Mouse (Mus musculus) layer of hippocampus, adult 9-11 months (tissue): ENCODE data around the gene Muc5ac.
A peak's percentile ranks its signal among the peaks of the same experiment; 100 is the strongest.
"Not testable (repeated sequence)": the region's sequence is repeated elsewhere in the genome, so short reads cannot be mapped to it uniquely, and the experiment has no call there.

Source experiments
- DNase-seq: peaks from one replicate; pipeline ENCODE4 v3.0.0; 2022

The Muc5ac gene

DNA sequence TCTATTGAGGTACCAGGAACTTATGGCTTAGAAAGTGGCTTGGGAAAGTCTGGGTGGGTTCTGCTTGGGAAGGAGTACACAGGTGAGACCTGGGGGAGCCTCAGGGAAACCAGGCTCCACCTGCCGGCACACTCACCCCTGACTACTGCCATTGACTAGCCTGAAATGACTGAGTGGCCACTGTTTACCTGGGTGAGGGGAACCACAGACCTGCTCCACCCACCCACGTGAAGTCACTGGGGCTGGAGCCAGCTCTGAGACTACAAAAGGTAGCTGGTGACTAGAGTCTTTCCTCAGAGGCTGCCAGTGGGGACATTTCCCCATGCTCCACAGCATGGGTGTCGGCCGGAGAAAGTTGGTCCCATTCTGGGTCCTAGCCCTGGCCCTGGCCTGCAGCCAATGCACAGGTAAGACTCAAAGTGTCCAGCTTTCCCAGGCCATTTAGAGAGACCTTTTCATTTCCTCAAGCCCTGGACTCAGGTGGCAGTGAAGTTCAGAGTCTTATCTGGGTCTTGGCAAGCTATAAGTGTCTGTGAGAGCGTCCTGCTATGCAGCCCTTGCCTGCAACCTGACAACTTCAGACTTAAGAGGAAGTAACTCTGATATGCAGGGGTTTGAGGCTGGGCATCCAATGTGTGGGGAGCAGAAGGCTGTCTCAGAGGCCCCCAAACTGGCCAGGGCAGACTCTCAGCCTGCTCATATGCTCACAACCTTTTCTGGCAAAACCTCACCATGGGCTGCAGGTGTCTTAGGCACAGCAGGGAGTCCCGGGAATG, at the start of gene Muc5ac:
Muc5ac (plus strand) TSS at position 296 of the 776 bp plus-strand sequence.
- DNase-seq, result no peak

DNA sequence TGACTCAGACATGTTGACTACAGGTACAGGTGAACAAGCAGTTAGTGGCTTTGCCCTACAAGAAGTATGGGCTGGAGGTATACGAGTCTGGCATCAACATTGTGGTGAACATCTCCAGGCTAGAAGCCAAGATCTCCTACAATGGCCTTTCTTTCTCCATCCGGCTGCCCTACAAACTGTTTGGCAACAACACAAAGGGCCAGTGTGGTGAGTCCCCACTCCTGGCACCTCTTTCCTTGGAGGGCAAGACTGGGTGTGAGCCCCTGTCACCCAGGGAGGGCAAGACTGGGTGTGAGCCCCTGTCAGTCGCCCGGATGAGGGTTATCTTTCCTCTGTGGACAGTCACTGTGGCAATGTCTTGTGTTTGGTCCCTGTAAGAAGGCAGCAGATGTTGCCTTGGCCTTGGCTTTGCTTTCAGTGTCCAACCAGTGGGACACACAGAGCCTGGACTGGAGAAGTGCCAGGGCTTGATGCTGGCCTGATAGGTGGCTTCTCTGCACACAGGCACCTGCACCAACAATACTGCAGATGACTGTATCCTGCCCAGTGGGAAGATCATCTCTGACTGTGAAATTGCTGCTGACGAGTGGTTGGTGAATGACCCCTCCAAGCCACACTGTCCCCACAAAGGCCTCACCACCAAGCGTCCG, 41.2 kb upstream of the Muc5ac start:
- DNase-seq, result peak; percentile 35

DNA sequence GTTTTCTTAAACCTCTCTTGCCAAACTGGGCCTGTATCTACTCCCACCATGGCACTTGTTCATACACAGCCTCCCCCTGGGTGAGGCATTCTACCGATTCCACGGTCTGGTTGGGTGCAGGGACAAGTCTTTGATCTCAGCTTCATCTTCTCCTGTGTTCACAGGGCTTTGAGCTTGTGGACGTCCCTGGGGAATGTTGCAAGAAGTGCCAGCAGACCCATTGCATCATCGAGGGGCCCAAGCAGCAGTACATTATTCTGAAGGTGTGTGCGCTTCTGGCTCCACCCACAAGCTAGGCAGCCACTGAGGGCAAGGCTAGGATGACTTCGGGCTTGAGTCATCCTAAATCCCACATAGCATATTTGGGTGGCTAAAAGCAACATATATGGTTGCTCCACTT, 36.3 kb upstream of the Muc5ac start:
- no peak for DNase-seq

DNA sequence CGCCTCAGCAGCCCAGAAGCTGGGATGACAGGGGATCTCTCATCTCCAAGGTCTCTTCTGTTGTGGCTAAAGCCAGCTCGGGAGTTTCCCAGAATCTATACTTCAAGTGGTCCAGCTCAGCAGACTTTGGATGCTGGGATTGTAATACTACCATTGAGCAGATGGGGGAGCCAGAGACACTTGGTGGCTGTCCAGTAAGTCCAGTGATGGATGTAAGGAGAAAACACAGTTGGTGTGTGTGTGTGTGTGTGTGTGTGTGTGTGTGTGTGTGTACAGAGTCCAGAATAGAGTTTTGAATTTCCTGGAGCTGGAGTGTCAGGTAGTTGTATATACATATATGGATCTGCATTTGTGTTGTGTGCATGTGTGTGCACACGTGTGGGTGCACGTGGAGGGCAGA, 32.9 kb upstream of the Muc5ac start:
- DNase-seq, result peak; percentile 76

DNA sequence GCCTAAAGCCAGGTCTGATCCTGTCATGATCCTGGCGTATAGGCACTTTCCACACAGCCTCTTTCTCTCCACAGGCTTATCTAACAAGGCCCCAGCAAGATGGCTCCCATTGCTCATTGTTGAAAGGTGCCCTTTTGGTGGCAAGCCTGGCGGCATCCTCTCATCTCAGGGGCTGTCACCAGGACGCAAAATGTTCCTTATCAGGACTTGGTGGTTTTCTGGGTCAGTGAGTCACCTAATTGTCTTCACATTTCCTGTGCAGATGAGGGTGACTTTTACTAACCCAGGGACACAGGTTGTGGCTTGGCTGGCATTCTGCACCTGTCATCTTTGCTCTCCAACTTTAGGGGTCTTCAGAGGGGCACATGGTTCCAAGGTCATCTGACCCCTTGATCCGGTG, 30.5 kb upstream of the Muc5ac start:
- no peak for DNase-seq

DNA sequence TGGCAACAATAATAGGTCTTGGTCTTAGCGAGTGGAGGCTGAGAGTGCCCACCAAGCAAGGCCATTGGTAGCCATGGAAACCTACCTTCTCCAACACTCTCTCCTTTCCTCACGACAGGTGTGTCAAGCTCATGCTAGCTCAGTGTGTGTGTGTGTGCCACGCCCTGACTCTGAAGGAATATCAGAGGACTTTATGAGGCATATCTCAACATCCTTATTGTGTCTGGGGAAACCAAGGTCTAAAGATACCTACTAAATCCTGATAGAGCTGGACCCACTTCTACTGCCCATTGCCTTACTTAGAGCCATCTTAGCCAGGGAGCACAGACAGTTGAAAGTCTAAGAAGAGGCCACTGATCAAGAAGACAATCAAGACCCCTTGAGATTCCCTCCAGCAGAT, 18.3 kb upstream of the Muc5ac start:
- no peak for DNase-seq

DNA sequence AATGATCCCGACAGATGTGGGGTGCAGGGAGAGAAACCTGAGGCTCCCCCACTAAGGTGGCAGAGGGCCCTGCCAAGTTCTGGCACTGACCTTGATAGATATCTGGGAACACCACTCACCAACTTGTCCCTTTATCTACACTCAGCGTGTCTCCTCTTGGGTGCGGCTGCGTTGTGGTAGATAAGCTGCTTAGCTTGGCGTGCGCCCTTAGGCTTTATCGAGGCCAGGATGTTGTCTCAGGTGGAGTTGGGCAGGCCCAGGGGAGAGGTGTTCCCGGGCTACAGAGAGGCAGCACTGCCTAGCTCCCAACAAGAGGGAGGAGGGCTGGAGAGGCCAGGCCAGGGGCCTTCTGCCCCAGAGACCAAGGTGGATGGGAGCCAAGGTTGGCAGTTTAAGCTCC, 17.8 kb upstream of the Muc5ac start:
- no peak for DNase-seq

DNA sequence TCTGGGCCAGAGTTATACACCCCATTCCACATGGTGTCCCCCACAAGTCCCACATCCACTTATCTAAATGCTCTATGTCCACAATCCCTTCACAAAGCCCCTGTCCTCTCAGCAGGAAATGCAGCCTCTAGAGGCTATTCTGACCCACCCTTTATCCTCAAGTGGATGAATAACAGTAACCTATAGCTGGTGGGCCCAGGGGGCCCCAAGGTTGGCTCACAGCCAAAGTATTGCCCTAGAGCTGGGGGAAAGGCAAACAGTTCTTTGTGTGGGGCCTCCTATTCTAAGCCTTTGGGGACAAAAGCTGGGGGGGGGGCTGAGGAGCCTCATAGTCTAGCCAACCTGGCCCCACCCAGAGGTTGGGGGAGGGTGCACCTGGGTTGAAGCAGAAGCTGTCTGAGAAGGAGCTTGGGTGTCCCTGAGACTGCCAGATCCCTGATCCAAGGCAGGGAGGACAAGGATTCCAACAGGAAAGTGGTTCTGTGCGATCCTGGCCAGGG, 16.7 kb upstream of the Muc5ac start:
- DNase-seq, result no peak

DNA sequence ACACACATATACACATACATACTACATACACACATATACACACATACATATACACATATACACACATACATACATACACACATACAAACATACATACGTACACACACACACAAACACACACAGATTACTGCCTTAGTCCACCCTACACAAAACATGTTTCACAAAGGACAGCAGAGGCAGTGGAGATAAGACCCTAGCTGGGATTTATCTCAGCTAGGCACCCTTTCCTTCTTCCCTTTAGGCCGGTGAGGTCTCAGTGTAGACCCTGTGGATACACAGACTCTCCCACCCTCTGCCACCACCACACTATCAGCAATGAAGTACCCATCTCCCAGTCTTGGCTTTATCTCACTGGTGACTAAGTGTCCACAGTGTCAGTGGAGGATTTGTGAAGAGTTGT, 13.9 kb upstream of the Muc5ac start:
- no peak for DNase-seq

DNA sequence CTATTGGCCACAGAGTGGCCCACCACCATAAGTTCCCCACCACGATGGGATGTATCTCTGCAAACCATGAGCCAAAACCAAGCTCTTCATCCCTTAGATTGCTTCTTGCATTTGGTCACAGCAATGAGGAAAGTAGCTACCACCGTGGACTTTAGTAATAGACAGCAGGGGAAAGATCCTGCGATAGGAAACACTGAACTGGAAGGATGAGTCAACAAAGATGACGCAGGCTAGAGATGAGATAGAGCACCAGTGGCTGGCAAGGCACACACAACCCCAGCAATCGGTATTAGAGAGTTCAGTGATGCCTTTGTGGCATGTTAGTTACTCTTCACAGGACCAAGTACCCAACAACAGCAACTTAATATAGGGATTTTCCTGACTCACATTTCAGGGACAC, 12.6 kb upstream of the Muc5ac start:
- DNase-seq, result no peak

DNA sequence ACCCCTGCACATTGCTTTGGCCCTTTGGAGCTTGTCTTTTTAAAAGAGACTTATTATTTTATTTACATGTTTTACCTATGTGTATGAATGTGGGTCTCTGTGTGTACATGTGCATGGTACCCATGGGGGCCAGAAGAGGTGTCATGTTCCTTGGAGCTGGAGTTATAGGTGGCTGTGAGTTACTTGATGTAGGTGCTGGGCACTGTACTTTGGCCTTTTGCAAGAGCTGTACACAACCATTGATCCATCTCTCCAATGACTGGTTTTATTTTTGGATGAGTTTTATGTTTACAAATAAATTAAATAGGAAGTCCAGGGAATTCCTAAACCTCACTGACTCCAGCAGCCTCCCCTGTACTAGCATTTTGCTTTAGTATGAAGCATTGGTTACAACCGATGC, 5.5 kb downstream of the Muc5ac start:
- DNase-seq, result no peak

DNA sequence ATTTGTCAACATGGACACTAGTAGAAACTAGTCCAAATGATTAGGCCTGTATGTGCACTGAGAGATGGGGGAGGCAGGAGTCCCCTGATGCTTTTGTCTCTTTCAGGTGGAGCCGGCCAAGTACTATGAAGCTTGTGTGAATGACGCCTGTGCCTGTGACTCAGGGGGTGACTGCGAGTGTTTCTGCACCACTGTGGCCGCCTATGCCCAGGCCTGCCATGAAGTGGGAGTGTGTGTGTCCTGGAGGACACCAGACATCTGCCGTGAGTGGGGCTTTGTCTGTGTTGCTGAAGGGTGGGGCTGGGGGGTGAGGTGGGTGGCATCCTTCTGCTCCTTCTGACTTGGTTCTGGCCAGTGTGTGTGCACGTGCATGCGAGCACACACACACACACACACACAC, 14.4 kb downstream of the Muc5ac start:
- no peak for DNase-seq

DNA sequence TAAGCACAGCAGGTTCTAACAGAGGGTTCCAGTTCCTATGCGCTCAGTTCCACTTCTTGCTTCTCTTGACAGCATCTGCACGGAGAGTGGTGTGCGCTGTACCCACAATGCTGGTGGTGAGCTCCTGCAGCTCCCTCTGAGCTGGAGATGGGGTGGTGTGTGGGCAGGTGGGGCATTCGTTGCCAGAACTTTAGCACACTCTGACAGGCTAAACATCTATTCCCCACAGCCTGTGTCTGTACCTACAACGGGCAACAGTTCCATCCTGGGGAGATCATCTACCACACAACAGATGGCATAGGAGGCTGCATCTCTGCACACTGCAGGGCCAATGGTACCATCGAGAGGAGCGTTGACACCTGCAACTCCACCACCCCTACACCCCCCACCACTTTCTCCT, 16.6 kb downstream of the Muc5ac start:
- DNase-seq, result peak; percentile 87

DNA sequence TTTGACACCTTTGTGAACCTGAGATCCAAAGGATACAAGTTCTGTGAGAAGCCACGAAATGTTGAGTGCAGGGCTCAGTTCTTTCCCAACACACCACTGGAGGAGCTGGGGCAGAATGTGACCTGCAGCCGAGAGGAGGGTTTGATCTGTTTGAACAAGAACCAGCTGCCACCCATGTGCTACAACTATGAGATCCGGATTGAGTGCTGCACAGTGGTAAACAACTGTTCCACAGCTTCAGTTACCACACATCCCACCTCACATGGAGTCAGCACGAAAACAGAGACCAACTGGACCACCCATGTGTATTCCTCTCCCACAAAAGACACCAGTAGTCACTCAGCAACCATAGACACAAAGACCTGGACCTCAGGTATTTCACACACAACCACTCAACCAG, 19.1 kb downstream of the Muc5ac start:
- not testable (repeated sequence) for DNase-seq

DNA sequence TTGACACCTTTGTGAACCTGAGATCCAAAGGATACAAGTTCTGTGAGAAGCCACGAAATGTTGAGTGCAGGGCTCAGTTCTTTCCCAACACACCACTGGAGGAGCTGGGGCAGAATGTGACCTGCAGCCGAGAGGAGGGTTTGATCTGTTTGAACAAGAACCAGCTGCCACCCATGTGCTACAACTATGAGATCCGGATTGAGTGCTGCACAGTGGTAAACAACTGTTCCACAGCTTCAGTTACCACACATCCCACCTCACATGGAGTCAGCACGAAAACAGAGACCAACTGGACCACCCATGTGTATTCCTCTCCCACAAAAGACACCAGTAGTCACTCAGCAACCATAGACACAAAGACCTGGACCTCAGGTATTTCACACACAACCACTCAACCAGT, 21.2 kb downstream of the Muc5ac start:
- DNase-seq, result not testable (repeated sequence)

DNA sequence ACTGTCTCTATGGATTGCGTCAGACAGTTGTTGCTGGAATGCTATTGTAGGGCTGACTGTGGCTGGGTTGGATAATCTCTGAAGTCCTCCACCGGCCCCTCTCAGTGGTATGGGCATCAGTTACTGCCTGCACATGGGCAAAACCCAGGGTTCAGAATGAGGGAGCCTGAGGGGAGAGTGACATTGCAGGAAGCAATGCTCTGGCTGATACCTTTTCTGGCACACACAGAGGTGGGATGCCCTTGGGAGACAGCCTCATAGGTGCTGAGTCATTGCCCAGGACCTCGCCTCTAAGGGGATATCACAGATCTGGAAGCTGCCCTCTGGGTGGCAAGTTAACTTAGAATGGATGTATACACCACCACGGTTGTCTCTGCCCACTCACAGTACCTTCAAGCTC, 24.5 kb downstream of the Muc5ac start:
- DNase-seq, result no peak

DNA sequence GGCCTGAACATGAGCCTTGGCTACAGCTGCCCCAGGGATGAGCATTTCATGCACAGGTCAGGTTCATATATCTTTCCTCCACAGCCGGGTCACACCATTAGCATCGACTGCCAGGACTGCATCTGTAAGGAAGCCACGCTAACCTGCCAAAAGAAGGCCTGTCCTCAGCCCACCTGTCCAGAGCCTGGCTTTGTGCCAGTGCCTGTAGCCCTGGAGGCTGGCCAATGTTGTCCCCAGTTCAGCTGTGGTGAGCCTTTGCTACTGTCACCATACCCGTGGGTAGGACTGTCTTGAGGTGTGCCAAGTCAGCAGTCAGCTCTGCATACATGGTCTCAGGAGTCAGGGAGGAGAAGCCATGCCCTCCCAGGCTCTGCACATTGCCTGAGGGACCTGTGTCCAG, 26.6 kb downstream of the Muc5ac start:
- no peak for DNase-seq

DNA sequence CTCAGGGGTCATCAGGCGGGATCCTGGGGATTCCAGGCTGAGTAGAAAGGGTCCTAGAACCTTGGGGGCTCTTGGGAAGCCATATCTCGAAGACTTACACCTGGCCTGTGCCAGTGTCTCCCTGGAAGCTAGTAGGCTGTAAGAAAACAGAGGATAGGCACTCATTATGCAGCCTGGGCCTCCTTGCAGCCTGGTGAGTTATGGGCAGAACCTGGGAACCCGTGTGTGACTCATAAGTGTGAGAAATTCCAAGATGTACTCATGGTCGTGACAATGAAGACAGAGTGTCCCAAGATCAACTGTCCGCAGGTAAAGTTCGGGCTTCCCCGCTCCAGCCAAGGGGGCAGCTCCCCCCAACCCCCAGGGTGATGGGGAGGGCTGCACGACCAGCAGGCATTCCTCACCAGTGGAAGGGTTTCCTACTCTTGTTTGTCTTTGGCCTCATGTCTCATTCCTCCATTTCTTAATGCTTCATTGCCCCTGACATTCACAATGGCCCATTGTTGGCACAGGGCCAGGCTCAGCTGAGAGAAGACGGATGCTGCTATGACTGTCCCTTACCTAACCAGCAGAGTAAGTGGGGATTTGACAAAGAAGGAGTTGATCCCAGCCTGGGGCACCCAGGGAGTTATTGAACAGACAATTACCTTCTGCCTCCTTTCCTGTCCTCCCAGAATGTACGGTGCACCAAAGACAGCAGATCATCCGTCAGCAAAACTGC, 28.7 kb downstream of the Muc5ac start:
- DNase-seq, result no peak

DNA sequence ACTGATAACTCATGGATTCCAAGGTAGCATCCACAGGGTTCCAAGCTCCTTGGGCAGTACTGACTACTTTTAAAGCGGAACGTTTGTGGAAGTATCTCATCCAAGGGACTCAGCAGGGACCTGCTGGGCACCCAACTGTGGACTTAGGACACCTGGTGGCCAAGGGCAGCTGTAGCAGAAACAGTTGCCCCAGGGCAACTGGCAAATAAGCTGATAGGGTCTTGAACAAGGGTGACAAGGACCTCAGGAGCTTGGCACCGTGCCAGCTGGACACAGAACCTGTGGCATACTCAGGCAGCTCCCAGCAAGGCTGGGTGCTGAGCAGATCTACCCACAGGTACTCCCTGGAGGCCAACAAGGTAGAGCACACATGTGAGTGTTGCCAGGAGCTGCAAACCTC, 29.5 kb downstream of the Muc5ac start:
- no peak for DNase-seq

DNA sequence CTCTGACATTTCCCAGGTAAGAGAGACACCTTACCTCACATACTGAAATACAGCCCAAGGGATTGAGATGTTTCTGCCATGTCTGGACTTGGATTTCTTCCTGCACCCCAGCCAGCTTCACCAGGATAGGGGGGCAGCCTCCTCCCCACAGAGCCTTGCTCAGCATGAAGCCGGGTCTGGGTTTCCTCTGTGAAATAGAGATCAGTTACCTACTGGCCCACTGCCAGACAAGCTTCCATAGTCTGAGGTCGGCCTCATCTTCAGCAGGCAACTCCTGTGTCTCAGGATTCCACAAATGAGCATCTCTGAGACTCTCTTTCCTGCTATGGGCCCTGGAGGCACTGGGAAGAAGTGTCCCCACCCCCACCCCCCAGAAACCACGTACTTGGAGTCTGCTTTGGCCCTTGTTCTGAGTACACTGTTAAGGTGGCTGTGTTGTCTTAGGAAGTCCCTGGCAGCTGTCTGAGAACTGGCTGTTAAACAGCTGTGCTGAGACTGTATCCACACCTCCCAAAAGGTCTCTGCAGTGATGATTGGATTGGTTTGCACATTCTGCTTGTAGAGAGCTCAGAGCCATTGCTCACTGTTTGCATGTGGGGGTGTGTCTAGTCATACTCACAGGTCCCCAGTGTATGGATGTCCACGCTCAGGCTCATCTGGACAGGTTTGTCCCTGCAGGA, 34.0 kb downstream of the Muc5ac start:
- DNase-seq, result no peak

DNA sequence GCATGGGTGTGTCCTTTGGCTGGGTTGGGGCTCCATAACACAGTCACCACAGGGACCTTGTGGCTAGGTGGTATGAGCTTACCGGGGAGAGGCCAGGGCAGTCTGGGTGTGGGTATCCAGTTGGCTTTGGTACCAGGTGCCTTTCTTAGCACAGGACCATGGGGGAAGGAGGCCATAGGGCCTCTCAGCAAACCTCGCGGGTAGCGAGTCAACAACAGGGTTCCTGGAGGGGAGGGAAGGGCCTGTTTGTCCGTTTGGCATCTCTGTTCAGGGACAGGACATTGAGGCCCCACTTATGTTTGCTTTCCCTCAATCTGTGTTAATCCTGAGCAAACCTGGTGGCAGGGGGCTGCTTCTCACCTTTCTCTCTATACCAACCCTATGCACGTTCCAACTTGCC, 34.9 kb downstream of the Muc5ac start:
- DNase-seq, result no peak

DNA sequence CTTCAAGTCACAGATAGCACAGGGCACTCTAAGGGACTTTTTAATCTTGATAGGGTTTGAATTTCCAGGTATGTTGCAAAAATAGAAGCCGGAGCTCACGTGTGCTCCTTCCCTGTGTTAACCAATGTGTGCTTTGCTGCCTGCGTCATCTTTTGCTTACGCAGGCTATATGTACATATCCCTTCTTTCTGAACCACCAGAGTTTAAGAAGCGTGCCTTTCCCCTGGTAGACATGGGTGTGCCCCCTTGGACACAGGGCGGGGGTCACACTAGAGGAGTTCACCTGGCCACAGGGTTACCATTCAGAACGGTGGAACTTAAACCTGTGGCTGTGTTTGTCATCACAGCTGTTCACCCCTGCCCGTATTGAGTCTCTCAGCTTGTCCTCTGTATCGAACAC, 35.6 kb downstream of the Muc5ac start:
- no peak for DNase-seq

DNA sequence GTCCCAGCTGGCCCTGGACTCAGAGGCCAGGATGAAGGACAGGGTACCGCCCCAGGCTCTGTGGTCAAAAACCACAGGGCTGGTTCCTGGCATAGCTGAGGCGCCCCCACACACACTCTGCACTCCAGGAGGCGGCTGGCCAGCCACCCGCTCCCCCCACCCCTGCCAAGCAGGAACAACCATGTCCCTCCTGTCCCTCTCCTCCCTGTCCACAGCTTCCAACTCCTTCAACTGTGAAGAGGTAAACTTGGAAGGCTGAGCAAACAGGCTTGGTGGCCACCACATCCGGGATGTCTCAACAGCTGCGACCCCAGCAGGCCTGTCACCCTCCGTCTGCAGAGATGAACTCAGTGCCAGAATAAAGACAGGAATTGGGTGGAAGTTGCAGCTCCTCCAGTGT, 47.2 kb downstream of the Muc5ac start:
- no peak for DNase-seq
